Mouse (Mus musculus) left cerebral cortex, adult 18-20 months (tissue): ENCODE results near the gene Sh2d7. TPM values are rescaled to one million over a fixed set of nuclear protein-coding genes. Genes with fewer than 3 reads are reported as not detected.
A peak's percentile ranks its signal among the peaks of the same experiment; 100 is the strongest.
"Not testable (repeated sequence)": the region's sequence is repeated elsewhere in the genome, so short reads cannot be mapped to it uniquely, and the experiment has no call there.

ENCODE experiments used
- DNase-seq, 2 experiments: peaks; one replicate each; pipeline ENCODE4 v3.0.0; 2021 to 2022; ENCODE audit warnings: low spot score in 2 of 2, mixed read lengths in 1 of 2
- total RNA-seq, 2 experiments: library from RNA; stranded (reverse); gene quantifications; 2 replicates each; pipeline ENCODE4 v1.2.3; 2021

The Sh2d7 gene
- total RNA-seq, 2 experiments from 2014 or later = not detected

DNA sequence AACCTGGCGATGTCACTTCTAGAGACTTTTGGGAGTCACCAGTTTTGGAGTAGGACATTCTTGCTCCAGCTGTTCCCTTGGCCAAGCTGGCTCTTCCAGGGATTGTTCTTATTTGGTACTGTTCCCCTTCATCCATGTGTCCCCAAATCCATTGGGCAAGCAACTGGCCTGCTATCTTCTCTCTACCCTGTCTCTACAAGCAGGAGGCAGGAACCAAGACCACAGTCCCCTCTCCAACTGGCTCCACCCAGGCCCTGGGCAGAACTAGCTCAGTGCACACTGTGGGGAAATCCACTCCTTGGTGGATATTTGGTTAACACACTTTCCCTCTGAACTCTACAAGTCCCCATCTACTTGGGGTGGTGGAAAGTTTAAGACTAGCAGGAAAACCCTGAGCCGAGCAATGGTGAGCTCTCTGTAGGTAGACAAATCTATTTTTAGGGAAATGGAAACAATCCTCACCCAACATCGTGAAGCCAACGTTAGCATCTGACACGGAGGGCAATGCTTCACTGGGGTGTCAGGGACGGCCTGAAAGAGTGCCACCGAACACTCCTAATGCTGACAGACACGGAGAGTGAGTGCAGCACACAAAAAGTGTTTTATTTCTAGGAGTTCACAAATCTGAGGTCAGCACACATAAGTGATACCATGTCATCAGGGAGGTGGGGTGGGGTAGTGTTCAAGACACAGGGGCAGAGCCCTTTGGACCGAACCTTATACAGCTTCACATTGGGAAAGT is 5.6 kb downstream of the Sh2d7 start:
- no peak for DNase-seq

DNA sequence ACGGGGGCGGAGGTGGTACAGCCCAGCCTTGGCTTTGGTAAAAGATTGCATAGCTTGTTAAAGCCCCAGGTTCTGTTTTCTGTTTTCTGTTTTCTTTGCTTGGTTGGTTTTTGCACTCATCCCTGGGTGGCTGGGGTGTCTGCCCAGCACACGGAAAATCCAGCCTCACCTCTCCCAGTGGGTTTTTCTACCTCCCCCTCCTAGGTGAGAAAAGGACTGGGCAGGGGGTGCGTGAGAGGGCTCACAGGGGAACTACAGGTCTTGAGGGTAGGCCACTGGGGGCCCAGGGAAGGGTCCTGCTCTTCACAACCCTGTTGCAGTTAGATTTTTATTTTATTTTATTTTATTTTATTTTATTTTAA is 6.2 kb downstream of the Sh2d7 start:
- no peak for DNase-seq

DNA sequence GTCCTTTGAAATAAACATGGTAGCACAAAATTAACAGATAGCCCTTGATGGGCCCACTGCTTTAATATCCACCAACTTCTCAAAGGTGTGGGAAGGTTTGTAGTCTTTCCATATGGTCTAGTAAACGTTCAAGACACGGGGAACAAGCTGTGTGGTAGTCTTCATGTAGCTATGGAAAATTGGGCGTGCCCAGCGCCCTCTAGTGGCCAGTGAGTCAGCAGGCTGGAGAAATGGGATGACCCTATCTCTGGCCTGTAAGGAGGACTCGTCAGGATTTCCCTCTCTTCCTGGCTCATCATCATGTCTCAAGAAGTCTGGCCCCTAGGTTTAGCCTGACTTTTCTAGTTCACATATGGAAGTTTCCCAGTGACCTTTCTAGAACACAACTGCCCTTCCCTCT is 8.8 kb downstream of the Sh2d7 start:
- peak; percentile 66 to 77 for DNase-seq

DNA sequence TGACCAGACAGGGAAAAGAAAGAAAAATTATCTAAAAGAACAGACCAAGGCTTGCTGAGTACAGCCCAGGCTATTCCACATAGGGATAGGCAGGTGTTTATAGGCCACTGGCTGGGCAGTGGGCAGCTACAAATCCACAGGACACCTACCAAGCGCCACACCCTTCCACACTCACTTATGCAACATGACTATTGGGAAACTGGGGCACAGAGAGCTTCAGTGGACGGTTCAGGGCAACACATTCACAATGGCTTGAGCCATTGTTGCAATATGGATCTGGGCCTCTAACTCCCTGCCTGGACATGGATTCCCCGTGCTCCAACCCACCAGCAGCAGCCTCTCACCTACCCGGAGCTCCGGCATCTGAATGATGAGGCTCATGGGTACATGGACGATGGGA is 10.6 kb downstream of the Sh2d7 start:
- DNase-seq = no peak

DNA sequence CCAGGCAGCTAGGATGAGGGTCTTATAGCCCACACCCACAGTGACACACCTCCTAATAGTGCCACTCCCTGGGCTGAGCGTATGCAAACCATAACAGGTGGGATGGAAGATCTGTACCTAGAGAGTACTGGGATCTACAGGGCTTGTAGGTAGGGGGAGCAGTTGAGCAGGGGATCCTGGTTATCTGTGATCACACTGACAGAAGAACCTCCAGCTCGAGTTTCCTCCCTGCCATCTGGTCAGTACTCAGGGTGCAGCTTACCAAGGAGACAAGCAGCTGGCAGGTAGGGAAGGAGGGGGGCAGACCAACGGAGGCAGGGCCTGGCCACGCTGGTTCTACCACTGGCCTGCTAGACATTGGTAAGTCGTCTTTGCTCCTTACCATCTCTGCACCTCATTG is 13.6 kb downstream of the Sh2d7 start:
- peak; percentile 32 to 52 for DNase-seq

DNA sequence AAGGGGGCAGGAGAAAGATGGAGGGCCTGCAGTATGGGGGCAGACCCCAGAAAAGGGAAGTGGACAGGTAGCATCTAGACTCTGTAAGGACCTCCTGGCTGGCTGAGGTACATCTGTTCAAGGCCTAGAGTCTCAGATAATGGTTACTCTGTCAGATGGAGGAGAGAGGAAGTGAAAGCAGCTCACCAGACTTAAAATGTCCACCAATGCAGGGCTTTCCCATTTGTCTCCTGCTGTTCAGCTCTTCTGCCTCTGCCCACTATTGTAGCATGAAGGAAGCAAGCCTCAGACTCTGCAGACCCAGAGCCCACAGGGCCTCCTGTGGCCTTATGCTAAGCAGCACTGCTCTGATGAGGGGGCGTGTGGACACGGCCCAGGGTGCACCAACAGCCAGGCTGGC is 16.3 kb downstream of the Sh2d7 start:
- DNase-seq = peak in 1 of 2 experiments; percentile 32

DNA sequence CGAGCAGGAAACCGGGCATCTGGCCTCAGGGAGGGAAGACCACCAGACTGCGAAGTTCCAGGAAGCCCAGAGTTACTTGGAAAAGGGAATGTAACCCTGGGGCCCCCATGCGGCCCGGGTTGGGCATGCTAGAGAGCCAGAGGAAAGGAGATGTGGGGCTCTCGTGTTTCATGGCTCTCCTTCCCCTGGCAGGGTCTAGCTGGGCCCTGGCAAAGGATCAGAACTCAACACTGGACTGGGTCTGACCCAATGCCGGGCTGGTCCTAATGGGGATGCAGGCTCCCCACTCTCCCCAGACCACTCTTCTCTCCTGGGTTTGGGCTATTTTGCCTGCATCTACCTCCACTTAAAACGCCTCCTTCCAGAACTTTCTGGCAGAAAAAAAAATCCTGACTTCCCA is 19.9 kb downstream of the Sh2d7 start:
- no peak for DNase-seq

DNA sequence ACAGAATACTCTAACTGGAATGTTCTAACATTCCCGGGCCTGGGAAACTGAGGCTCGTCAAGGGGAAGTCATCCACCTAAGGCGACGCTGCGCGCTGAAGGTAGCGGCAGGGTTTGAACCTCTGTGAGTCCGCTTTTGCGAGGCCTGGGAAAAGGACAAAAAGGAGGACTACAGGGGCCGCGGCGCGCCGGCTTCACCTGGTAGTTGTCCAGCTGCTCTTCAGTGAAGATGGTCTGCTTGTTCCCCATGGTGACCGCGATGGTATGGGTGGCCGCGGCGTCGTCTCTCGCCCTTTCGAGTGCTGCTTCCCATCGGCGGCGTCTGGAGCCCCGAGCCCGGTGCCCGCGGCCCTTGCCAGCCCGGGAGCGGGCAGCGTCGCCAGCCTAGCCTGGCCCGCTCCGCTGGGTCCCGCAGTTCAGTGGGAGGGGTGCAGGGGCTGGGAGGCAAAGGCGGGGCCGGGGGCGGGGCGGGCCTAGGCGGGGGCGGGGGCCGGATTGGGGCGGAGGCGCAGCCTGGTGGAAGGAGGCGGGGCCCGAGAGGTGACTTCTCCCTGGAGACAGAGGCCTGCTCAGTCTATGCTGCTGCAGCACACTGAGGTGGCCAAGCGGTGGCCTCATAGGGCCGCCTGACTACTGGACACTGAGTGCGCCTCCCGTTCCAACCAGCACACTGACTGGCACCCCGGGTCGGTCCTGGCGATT is 21.1 kb downstream of the Sh2d7 start, which contains the start of gene Cib2:
Gene Cib2, minus strand, starts transcription at position 448 of the 701 bp plus-strand sequence.
- DNase-seq = peak; percentile 72 to 75

DNA sequence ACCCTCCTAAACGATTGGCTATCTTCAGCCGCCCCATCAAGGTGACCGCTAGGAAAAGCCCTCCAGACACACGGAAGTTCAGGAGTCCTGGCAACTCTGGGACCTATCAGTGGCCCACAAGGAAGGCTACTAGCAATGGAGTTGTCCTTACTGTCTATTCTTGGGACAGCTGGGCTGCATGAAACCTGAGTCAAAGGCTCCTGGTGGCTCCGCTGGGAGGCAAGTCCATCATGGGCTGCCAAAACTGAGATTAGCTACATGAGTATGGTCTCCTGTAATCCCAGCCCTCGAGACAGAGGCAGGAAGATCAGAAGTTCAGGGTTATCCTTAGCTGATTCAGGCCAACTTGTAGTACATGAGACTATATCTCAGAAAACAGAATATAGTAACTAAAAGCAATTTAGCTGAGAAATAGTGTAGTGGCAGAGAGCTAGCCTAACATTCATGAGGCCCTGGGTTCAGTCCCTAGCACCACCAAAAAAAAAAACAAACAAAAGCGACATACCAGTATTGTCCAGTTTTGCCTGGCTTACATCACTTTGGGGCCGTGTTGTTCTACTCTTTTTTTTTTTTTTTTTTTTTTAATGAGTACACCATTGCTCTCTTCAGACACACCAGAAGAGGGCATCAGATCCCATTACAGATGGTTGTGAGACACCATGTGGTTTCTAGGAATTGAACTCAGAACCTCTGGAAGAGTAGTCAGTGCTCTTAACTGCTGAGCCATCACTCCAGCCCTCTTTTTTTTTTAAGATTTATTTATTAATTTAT is 22.2 kb downstream of the Sh2d7 start:
- no peak for DNase-seq

DNA sequence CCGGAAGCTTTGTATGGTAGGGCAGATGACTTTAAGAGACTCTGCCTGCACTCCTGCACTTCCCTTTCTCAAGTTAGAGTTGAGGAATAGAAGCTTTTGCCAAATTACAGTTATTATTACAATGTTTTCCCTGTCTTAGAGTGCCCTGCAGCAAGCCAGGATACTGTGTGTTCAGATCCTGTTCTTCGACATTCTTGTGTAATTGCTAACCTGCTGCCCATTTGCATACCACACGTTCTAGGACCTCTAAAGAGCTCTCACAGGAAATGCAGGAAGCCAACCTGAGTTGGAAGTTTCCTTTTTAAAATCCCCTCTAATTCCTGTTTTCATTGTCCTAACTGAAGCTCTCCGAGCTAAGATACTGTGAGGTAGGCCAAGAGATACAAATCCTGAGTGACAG is 28.2 kb downstream of the Sh2d7 start:
- DNase-seq = no peak

DNA sequence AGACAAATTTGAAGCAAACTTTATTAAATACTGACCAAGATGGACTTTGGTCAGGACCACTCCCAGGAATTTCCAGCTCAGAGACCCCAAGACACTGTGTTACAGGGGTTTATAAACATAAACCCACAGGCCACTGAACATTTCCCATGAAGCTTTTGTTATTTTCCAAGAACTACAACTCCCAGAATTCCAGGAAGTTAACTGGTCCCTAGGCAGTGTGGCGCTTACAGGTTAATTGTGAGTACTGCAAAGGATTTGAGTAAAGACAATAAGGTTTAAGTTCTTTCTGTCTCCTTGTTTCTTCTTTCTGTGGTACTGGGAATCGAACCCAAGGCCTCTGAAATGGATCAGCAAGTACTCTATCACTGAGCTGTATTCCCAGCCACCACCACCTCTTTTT is 29.9 kb downstream of the Sh2d7 start:
- no peak for DNase-seq

DNA sequence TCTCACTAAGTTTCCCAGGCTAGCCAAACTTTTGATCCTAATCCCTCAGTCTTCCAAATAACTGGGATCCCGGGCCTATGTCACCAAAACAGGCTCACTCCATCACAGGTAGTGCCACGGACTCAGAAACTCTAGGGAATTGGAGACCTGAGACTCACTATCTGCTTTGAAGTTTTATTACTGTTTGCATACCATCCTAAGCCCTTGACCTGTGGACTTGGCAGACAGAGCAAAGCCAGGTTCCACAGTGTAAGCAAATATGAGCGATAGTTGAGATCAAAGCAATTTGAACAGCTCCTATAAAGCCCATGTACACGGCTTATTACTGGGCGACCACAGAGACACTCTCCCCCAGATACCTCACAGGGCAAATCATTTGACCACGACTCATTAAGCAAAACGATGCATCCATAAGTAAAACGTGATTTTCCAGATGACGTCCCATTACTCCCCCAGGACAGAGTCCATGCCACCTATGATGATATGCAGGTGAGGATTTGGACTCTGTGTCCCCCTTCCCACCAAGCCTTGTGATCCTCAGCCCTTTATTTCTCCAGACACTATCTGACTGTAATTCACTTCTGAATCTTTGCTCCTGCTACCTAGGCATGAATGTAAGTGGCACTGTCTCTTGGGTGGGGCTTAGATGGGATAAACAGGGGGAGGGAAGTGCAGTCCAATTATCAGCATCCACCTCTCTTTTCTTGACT is 32.5 kb downstream of the Sh2d7 start:
- no peak for DNase-seq

DNA sequence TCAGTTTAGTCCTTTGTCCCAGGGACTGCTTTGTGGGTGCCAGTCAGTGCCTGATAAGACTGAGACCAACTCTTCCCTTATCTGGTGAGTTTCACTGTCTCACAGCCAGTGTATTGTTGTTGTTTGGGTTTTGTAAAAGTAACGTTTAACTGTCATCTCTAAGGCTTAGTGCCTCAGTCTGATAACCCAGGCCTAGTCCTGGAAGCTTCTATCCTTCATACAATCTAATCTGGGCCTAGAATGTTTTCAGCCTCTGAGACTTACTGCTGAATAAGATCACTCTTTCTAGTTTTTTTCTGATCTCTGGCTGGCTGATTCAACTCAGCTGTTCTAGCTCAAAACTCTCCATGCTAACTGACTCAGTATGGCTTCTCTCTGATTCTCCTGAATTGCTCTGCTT is 44.9 kb downstream of the Sh2d7 start:
- no peak for DNase-seq

DNA sequence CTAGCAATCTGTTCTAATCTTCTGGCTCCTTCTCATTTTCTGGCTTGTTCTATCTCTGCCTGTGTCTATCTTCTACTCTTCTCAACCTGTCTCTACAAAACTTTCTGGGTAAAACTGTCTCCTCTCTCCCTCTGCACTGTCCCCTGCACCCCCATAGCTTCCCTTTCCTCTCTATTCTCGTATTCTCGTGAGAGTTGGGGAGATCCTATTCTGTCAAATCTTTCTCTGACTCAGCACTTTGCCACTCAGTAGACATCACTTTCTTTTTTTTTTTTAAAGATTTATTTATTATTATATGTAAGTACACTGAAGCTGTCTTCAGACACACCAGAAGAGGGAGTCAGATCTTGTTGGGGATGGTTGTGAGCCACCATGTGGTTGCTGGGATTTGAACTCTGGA is 45.3 kb downstream of the Sh2d7 start:
- DNase-seq = not testable (repeated sequence)

DNA sequence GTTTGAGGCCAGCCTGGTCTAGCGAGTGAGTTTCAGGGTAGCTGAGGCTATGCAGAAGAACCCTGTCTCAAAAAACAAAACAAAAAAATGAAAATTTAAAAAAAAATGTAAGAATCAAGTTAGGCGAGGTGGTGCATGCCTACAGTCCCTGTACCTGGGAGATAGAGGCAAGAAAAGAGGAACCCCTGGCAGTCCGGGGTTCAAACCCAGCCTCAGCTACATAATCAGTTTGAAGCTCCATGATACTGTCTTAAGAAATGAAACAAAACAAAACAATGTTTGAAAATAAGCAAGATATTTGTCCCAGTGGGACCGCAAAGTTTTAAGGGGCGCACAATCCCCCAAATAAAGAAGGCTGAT is 47.0 kb downstream of the Sh2d7 start:
- no peak for DNase-seq

DNA sequence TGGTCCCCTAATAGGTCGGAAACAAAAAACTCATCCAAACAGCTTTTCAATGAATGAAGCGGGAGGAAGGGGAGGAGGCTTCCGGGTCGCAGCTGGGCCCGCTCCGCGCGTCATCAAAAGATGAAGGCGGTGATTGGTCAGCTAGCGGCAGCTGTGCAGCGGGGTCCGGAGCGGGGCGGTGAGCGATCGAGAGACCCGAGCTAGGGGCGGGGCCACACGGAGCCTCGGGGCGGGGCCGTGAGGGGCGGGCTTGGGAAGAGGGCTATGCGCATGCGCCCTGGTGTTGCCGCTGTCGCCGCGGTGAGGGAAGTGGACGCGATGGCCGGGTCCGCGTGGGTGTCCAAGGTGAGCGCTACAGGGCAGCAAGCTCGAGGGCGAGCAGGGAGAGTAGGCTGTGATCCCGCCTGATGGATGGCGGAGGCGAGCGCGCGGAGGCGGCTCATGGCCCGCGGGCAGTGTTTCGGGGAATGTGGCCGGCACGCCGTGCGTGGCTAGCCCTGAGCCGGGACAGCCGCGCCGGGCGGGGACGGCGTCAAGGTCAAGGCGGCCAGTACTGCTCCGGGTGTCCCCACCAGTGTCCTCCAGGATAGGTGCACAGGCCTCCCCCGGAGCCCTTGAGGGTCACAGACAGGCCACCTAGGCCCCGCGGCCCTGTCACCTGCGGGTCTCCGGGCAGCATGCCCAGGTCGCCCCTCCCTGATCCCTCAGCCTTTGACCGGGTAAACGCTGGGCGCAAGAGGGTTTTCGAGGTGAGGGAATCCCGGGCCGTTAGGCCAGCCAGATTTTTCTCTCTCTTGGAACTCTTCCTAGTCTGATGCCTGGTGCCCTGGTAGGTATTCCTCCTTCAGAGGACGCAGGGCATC is 47.6 kb downstream of the Sh2d7 start, which contains the start of gene Idh3a:
Gene Idh3a, plus strand, starts transcription at position 136 of the 863 bp plus-strand sequence.
- DNase-seq = peak; percentile 98 to 99

DNA sequence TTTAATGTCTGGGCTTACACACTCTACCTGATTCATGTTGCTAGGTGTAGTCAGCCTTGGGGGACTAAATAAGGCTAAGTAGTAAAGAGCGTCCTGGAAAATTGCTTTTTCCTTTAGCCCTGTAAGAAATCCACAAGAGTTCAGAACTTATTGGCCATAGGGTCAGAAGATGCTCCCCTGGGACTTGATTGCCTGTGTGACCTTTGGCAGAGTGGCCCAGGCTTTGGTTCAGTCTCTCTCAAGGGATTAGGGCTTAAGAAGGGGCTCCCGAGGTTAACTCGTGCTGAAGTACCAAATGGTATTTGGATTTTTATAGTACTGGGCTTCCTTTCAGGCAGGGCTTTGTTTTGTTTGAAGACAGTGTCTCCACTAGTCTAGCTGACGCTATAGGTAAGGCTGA is 49.1 kb downstream of the Sh2d7 start:
- no peak for DNase-seq

DNA sequence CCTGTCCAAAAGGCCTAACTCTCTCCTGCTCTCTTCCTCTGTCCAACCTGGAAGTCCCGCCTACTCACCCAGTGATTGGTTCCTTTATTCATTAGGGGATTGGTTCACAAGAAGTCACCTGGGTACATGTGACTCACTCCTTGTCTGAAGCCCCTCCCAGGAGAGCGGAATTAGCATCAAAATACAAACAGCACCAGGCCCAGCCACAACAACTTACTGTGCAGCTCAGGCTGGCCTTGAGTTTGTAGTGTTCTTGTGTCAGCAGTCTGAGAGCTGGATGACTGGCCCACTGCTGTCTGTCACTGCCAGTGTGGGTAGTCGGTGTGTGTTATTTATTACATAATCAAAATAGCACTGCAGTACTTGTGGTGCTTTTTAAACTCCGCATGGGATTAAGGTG is 54.9 kb downstream of the Sh2d7 start:
- not testable (repeated sequence) for DNase-seq
